Mouse (Mus musculus) activated CD4-positive, CD25-positive, alpha-beta regulatory T cell (primary cell): ENCODE results near the gene Slc23a4. TPM values are rescaled to one million over a fixed set of nuclear protein-coding genes. Genes with fewer than 3 reads are reported as not detected.

Experiments used
- polyA plus RNA-seq, 2 experiments: library from polyadenylated mRNA; unstranded; fragments of 100-300 nt; shearing (Covaris generic); gene quantifications; one replicate each; pipeline ENCODE4 v1.2.1; 2017

Slc23a4 gene
- polyA plus RNA-seq: under 1 TPM in 1 of 2 experiments, not detected in 1; 0.23 TPM

GRCm38 (mm10) chr6:34988081-34988761 is at the start of gene Slc23a4:
Slc23a4 (minus strand) TSS chr6:34988404.

GRCm38 (mm10) chr6:34919956-34920355 is 68.2 kb downstream of the Slc23a4 start, which contains the start of gene Stra8:
Stra8 (plus strand) TSS chr6:34920163.

GRCm38 (mm10) chr6:34910371-34911219 is 77.6 kb downstream of the Slc23a4 start, which contains the start of gene Wdr91:
Wdr91 (minus strand) TSS chr6:34910876.

Other genes starting within 250 kb of the Slc23a4 start
- 1 to 10 TPM; 1.6 to 2.0 TPM for gene Agbl3, start 208.0 kb downstream of the Slc23a4 start, polyA plus RNA-seq
- gene Tmem140, start 125.3 kb downstream of the Slc23a4 start, polyA plus RNA-seq: 10 to 100 TPM; 13.1 to 33.4 TPM
- 1 to 10 TPM; 7.5 to 8.4 TPM for gene Cyren, start 110.3 kb downstream of the Slc23a4 start, polyA plus RNA-seq
- 10 to 100 TPM; 17.8 to 18.6 TPM for gene Wdr91, start 77.5 kb downstream of the Slc23a4 start, polyA plus RNA-seq
- gene Stra8, start 68.2 kb downstream of the Slc23a4 start, polyA plus RNA-seq: not detected
- gene Cnot4, start 145.3 kb upstream of the Slc23a4 start, polyA plus RNA-seq: 10 to 100 TPM; 35.4 to 43.8 TPM
- 10 to 100 TPM; 23.2 to 25.2 TPM for gene Nup205, start 189.0 kb upstream of the Slc23a4 start, polyA plus RNA-seq